Mouse (Mus musculus): ENCODE data around the gene Slc12a8. TPM values are rescaled to one million over a fixed set of nuclear protein-coding genes. Genes with fewer than 3 reads are reported as not detected.
A peak's percentile ranks its signal among the peaks of the same experiment; 100 is the strongest.

Gene Slc12a8
- total RNA-seq, 2 experiments from 2014 or later, result 0.26 TPM; not detected in 1

DNA sequence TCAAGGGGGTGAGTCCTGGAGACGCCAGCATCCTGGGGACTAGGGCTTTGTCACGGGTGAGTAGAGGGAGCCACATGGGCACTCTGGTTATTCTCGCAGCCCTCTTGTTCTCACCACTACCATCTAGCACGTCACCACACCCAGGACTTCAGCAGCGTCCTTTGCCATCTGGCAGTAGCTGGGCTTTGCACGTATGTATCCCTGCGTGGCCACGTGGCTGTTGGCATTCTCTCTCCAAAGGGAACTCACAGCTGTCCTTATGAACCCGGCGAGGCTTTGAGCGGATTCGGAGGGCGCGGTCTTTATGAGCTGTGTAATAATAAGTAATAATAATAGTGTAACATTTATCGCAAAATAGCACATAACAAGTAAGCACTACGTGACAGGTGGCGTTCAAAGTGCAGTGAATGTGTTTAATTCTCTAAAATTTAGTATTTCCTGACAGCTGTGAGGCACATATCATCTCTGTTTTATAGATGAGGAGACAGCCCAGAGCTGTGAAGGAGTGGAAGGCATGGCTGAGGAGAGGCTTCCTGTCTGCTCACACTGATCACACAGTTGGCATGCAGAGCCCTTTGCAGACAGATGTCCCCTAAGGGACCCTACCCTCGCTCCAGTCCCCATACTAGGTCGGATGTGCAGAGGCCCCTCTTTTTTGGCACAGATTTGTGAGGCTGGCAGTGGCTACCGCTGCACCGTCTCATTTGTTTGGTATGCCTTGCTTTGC is 20.5 kb downstream of the Slc12a8 start:
- intact Hi-C loops (cut with DNase I), result no loop called here
- DNase-seq, result no peak

DNA sequence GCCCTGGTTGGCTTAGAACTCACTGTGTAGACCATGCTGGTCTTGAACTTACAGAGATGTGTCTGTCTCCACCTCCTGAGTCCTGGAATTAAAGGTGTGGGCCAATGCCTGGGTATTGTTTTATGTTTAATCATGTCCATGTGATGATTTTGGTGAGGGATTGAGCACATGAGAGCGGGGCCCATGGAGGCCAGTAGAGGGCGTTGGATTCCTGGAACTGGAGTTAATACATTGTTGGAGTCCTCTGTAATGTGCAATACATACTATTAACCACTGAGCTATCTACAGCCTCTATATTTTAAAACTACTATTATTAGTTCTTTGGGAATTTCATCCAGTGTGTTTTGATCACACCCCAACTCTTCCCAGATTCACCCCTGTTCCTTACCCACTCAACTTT is 27.2 kb downstream of the Slc12a8 start:
- intact Hi-C loops (cut with DNase I), result no loop called here
- DNase-seq, result no peak

DNA sequence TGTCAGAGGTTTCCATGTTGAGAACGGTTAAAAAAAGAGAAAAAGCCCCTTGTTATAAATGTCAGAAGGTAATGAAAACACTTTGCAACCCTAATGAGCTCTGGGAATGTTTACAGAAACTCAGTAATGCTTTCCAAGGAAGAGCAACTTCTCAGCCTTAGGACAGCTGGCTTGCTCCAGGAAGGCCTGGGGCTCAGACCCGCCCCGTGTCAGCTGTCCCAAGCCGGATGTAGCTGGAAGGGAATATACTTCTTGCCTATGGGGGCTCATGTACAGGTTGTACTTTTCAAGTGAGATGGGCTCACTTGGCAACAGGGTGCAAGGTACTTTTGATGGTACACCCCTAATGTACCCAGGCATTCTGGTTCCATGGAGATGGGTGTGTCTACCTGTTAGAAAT is 28.4 kb downstream of the Slc12a8 start:
- no peak for DNase-seq

GRCm38 (mm10) chr16:33553689-33554342 is 36.7 kb downstream of the Slc12a8 start:
- intact Hi-C loops (cut with DNase I), result no loop called here
- DNase-seq, result no peak

More for the DNA sequence above, 28.4 kb downstream of the Slc12a8 start:
- intact Hi-C loops (cut with DNase I), result no loop called here

DNA sequence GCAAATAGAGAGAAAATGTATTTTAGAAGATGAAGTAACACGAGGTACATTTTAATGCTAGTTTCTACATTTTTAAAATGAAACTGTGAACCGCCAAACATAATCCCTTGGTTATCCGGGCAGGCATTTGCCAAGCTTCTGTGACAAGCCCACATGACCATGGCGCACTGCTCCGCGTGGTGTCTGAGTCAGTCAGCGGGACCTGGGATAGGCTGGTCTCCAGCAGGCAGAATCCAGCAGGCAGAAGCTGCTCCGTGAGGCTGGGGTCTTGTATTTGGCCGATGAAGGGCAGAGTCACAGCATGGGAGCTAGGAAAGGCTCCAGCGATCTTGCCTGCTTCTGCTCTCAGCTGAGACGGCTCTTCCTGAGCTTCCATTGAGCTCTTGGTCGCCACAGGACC is 41.0 kb downstream of the Slc12a8 start:
- intact Hi-C loops (cut with DNase I), result no loop called here

DNA sequence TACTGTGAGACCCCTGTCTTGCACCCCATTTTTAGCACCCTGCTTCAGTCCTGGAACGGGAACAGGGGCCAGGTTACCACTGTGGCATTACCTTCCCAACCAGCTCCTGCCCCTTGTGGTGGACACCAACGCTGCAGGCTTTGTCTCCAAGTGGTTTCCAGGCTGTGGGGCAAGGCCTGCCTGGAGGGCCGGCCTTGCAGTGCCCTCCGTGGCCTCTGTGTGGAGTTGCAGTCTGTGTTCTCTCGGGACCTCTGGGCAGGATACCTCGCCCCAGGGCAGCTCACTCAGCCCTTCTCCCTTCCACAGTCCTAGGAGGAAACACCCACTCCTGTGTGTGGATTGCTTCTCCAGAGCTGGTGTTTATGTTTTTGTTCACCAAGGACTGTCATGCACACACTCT is 43.2 kb downstream of the Slc12a8 start:
- peak; percentile 79 to 85 for DNase-seq
- intact Hi-C loops (cut with DNase I), result loop anchor here (5.0 kb wide), 1 partner anchor 122 kb away; the partner anchor contains the start of gene Heg1

More for the DNA sequence above, 41.0 kb downstream of the Slc12a8 start:
- DNase-seq, result no peak

- intact Hi-C loops (cut with DNase I), result loop anchor here (2.0 to 5.0 kb wide), 2 partner anchors 121 to 177 kb away; partner anchors contain the start of gene Heg1
- no peak for DNase-seq
Observed at GRCm38 (mm10) chr16:33561308-33562009, 44.3 kb downstream of the Slc12a8 start.

DNA sequence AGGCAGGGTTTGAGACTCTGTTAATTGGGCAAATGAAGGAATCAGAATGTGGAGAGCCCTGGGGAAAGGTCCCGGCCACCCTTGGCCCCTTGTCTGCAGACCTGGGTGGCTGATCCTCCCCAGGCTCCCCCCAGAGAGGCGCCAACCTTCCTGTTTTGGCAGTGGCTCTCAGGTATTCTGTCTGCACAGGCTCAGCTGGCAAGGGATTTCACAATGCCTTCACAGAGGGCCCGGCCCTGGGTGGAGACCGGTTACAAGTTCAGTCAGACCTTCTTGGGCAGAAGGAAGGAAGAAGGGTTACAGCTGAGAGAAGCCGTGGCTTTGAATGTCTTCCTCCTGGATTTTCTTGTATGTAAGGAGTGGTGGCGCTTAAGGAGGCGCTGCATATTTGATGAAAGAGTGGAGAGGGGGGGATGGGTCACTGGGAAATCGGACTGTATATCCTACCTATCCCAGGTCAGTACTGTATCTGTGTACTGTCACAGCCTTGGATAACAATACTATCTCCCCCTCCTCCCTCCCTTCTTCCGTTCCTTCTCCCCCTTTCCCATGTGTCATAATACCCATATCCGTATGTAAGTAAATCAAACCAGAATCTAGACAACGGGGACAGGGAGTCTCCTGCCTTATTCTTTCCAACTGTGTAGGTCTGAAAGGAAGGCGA is 45.9 kb downstream of the Slc12a8 start:
- peak in 1 of 2 experiments; percentile 30 for DNase-seq
- intact Hi-C loops (cut with DNase I), result loop anchor here (2.0 to 5.0 kb wide), 2 partner anchors 119 to 176 kb away; partner anchors contain the start of gene Heg1

DNA sequence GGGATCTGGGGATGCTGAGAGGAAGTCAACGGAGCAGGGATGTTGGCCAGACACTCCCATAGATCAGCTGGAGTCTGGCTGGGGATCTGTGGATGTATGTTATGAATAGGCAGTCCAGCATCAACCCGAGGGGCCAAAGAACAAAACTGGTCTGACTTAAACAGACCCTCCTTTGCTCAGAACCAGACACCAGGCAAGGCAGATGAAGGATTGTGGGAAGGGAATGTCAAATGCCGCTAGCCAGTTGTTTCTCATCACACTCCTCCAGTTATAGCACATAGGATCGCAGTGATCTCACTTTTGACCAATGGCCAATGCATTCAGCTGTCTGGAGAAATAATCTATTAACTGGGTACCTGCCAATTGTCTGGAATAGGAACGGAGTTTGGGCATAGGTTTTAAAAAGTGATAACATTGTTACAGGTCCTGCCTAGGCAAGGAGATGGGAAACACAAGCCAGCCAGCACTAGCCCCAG is 46.4 kb downstream of the Slc12a8 start:
- intact Hi-C loops (cut with DNase I), result loop anchor here (2.0 to 5.0 kb wide), 2 partner anchors 119 to 175 kb away; partner anchors contain the start of gene Heg1
- DNase-seq, result no peak

DNA sequence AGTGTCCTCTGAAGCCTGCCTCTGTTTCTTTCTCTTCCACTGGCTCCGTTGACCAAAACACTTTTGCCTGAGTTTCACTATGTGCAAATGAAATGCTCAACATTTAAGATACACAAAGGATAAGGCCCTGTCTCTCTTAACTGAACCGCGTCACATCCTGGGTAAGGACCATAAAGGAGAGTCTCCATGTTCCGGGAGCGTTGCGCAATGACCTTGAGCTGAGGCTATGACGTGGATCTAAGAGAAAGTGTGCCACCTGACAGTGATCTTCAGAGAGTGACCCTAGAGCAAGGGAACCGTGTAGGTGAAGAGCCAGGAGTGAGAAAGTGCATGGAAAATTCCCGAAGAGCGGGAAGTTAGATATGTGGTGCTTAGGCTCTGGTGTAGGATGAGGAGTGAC is 49.3 kb downstream of the Slc12a8 start:
- no peak for DNase-seq
- intact Hi-C loops (cut with DNase I), result no loop called here

DNA sequence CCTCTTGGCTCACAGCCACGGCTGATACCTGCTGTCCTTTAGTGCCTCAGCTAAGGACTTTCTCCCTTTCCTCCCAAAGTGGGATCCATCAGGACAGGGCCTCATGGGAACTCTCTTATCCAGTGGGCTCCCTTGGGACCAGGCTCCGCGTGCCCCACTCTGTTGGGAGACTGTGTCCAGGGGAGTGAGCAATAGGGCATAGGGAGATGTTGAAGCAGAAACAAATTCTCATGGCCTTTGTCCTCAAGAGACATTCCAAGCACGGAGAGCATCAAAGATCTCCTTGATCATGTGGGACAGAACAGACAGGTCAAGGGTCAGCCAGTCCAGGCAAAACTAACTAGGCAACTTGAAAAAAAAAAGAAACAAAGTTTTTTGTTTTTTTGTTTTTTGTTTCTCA is 50.6 kb downstream of the Slc12a8 start:
- intact Hi-C loops (cut with DNase I), result no loop called here
- no peak for DNase-seq

DNA sequence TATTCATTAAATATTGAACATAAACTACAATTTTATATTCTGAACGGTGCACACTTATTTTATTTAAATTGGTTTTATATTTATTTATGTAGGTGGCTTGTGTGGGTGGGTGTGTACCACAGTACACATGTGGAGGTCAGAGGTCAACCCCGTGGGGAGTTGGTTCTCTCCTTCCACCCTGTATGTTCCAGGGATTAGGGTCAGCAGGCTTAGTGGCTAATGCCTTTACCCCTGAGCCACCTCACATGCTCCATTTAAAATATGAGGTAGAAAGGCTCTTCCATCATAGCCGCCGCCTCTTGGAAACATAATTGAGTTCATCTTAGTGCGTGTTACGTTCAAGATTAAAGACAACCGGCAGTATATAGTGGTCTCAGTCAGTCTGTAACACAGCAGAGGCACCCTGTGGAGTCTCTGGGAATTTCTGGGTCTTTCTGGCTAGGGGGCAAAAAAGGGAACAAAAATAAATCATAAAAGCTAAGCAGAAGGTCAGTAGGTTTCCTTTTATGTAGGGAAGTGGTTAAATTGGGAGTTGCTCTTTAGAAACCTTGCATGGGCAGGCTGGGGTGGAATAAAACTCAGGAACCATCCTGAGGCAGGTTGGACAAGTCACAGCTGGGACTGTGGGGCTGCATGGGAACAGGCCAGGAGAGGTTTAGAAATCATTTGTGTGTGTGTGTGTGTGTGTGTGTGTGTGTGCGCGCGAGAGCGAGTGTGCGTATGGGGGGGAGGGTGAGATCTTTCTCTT is 51.3 kb downstream of the Slc12a8 start:
- DNase-seq, result no peak
- intact Hi-C loops (cut with DNase I), result no loop called here

GRCm38 (mm10) chr16:33572646-33573045 is 55.5 kb downstream of the Slc12a8 start:
- intact Hi-C loops (cut with DNase I), result no loop called here
- no peak for DNase-seq

- DNase-seq, result no peak
- intact Hi-C loops (cut with DNase I), result no loop called here
Observed at GRCm38 (mm10) chr16:33573703-33574102, 56.6 kb downstream of the Slc12a8 start.

- DNase-seq, result no peak
- intact Hi-C loops (cut with DNase I), result no loop called here
Observed at GRCm38 (mm10) chr16:33575728-33576127, 58.6 kb downstream of the Slc12a8 start.

DNA sequence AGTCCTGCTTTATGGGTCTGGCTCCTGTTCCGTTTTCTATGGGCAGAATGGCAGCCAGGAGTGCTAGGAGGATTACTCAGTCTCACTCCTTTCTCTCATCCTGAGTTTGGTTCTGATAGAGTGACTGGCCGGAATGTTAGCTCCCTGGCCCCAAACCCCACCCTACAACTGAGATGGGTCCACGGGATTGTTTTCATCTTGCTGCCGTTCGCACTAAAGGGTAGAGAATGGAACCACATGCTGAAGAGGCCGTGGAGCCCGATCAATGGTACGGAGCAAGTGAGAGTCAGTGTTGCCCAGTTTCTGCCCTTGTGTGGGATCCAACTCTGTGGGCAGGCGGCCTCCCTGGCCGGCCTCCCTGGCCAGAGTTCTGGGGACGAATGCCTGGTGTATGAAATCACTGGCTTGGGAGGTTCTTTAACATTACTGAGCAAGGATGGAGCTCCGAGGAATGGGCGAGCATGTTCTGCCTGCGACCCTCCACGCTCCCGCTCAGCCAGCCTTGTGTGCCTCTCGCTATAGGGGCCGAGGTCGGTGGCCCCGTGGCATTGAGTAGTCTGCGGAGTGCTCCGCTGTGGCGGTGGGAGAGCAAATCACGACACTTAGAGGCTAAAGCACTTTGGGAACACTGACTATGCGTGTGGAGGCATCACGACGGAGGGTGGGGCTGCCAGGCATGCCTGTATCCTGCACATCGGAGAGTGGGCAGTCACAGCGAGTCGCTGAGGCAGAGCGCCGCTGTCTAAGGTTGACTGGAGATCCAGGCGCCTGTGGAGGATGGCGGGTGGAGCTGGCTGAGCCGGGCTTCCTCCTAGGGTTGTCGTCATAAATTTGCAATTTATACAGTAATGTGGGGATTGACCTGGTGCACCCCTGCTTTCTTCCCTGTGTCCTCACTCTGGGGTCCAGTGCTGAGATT is 59.4 kb downstream of the Slc12a8 start:
- DNase-seq, result peak; percentile 65 to 69
- intact Hi-C loops (cut with DNase I), result no loop called here

GRCm38 (mm10) chr16:33578462-33578861 is 61.3 kb downstream of the Slc12a8 start:
- DNase-seq, result peak in 1 of 2 experiments; percentile 58
- intact Hi-C loops (cut with DNase I), result no loop called here

GRCm38 (mm10) chr16:33580331-33580730 is 63.2 kb downstream of the Slc12a8 start:
- DNase-seq, result no peak
- intact Hi-C loops (cut with DNase I), result no loop called here
